Mouse (Mus musculus) frontal cortex, adult 2 months (tissue): ENCODE measurements around the gene Cox14. TPM values are rescaled to one million over a fixed set of nuclear protein-coding genes. Genes with fewer than 3 reads are reported as not detected.
A peak's percentile ranks its signal among the peaks of the same experiment; 100 is the strongest.
"Not testable (repeated sequence)": the region's sequence is repeated elsewhere in the genome, so short reads cannot be mapped to it uniquely, and the experiment has no call there.

ENCODE experiments used
- DNase-seq, 2 experiments: peaks; one replicate each; pipeline ENCODE4 v3.0.0; 2022; ENCODE audit warnings: low spot score in 1 of 2; ENCODE audit errors: extremely low spot score in 1 of 2
- polyA plus RNA-seq: library from polyadenylated mRNA; depleted of rRNA; stranded (reverse); fragments of >200 nt; gene quantifications from 2 replicates; pipeline ENCODE4 v1.2.3, GENCODE M21; 2012; rRNA removed

Gene Cox14
- 218 and 238 TPM in 2 replicates for polyA plus RNA-seq

GRCm38 (mm10) chr15:99725341-99726155 is at the start of gene Cox14:
Gene Cox14, plus strand, starts transcription at chr15:99725618.
- peak; percentile 98 to 99 for DNase-seq

- no peak for DNase-seq
Measured at GRCm38 (mm10) chr15:99677089-99677488, 48.3 kb upstream of the Cox14 start.

- DNase-seq = no peak
Measured at GRCm38 (mm10) chr15:99678063-99678800, 47.2 kb upstream of the Cox14 start.

GRCm38 (mm10) chr15:99679008-99679407 is 46.4 kb upstream of the Cox14 start:
- DNase-seq = no peak

GRCm38 (mm10) chr15:99682880-99683279 is 42.5 kb upstream of the Cox14 start:
- no peak for DNase-seq

- DNase-seq = no peak
Measured at GRCm38 (mm10) chr15:99684156-99684555, 41.3 kb upstream of the Cox14 start.

GRCm38 (mm10) chr15:99688712-99689111 is 36.7 kb upstream of the Cox14 start:
- DNase-seq = peak in 1 of 2 experiments; percentile 79

GRCm38 (mm10) chr15:99690924-99691323 is 34.5 kb upstream of the Cox14 start:
- DNase-seq = no peak

- DNase-seq = no peak
Measured at GRCm38 (mm10) chr15:99691976-99692375, 33.4 kb upstream of the Cox14 start.

GRCm38 (mm10) chr15:99697309-99697708 is 28.1 kb upstream of the Cox14 start:
- no peak for DNase-seq

- DNase-seq = peak in 1 of 2 experiments; percentile 61
Measured at GRCm38 (mm10) chr15:99698533-99699085, 26.8 kb upstream of the Cox14 start.

GRCm38 (mm10) chr15:99699715-99700114 is 25.7 kb upstream of the Cox14 start:
- DNase-seq = no peak

- DNase-seq = no peak
Measured at GRCm38 (mm10) chr15:99700219-99701106, 25.0 kb upstream of the Cox14 start.

- DNase-seq = not testable (repeated sequence)
Measured at GRCm38 (mm10) chr15:99701640-99701998, 23.8 kb upstream of the Cox14 start.

GRCm38 (mm10) chr15:99701999-99702900 is 23.2 kb upstream of the Cox14 start, which contains the start of gene Smarcd1:
Gene Smarcd1, plus strand, starts transcription at chr15:99702129.
- DNase-seq = peak; percentile 88 to 98

- no peak for DNase-seq
Measured at GRCm38 (mm10) chr15:99703104-99703503, 22.3 kb upstream of the Cox14 start.

- no peak for DNase-seq
Measured at GRCm38 (mm10) chr15:99703676-99704040, 21.8 kb upstream of the Cox14 start.

GRCm38 (mm10) chr15:99704041-99704681 is 21.3 kb upstream of the Cox14 start:
- DNase-seq = peak in 1 of 2 experiments; percentile 72

- DNase-seq = peak in 1 of 2 experiments; percentile 56
Measured at GRCm38 (mm10) chr15:99704881-99705280, 20.5 kb upstream of the Cox14 start.
